Mouse (Mus musculus) heart, embryonic 14.5 days (tissue): ENCODE measurements around the gene Gmds. TPM values are rescaled to one million over a fixed set of nuclear protein-coding genes. Genes with fewer than 3 reads are reported as not detected.

ENCODE experiments used
- ATAC-seq: fragments of 200-750 bp; cut with Nextera tagmentation; 2 replicates; pipeline ENCODE4 v1.8.0; 2017; ENCODE audit warnings: low read depth, moderate TSS enrichment; ENCODE audit not compliant: insufficient number of reproducible peaks, insufficient read depth, low FRiP score
- H3K27ac ChIP-seq, 2 experiments: fragments of 200-500 bp in 1 of 2; fragments of 300-500 bp in 1 of 2; sonication (generic) in 1 of 2; replicated peaks in 1 of 2; 2 replicates each; pipeline ENCODE4 v1.5.1; 2012 to 2014; ENCODE audit warnings: low read depth in 2 of 2, low read length in 2 of 2, control low read depth in 1 of 2, mild to moderate bottlenecking in 1 of 2, mixed read lengths in 1 of 2; ENCODE audit not compliant: control insufficient read depth in 1 of 2, insufficient read depth in 1 of 2
- H3K27me3 ChIP-seq: fragments of 300-500 bp; sonication (generic); 2 replicates; pipeline ENCODE4 v1.6.1; 2014; ENCODE audit warnings: mild to moderate bottlenecking, low read length, control low read depth; ENCODE audit not compliant: control insufficient read depth, insufficient read depth
- H3K36me3 ChIP-seq: fragments of 300-500 bp; sonication (generic); 2 replicates; pipeline ENCODE4 v1.6.1; 2014; ENCODE audit warnings: mild to moderate bottlenecking, control low read depth, low read length, mixed read lengths; ENCODE audit not compliant: control insufficient read depth, insufficient read depth
- H3K4me1 ChIP-seq, 2 experiments: fragments of 200-500 bp in 1 of 2; fragments of 300-500 bp in 1 of 2; sonication (generic) in 1 of 2; 2 replicates each; pipeline ENCODE4 v1.6.1; 2012 to 2014; ENCODE audit warnings: low read length in 2 of 2, control low read depth in 1 of 2, mixed read lengths in 1 of 2; ENCODE audit not compliant: control insufficient read depth in 2 of 2, insufficient read depth in 2 of 2
- H3K4me2 ChIP-seq: fragments of 300-500 bp; sonication (generic); 2 replicates; pipeline ENCODE4 v1.6.1; 2014; ENCODE audit warnings: mild to moderate bottlenecking, low read length
- H3K4me3 ChIP-seq, 2 experiments: fragments of 200-500 bp in 1 of 2; fragments of 300-500 bp in 1 of 2; sonication (generic) in 1 of 2; 2 replicates each; pipeline ENCODE4 v1.5.1; 2012 to 2014; ENCODE audit warnings: low read length in 2 of 2, mild to moderate bottlenecking in 2 of 2, control low read depth in 1 of 2, low read depth in 1 of 2, moderate library complexity in 1 of 2; ENCODE audit not compliant: control insufficient read depth in 1 of 2, insufficient read depth in 1 of 2
- H3K9ac ChIP-seq: fragments of 300-500 bp; sonication (generic); 2 replicates; pipeline ENCODE4 v1.6.1; 2014; ENCODE audit warnings: mild to moderate bottlenecking, low read length
- H3K9me3 ChIP-seq: fragments of 300-500 bp; sonication (generic); 2 replicates; pipeline ENCODE4 v1.6.1; 2016; ENCODE audit warnings: low read length, control low read depth; ENCODE audit not compliant: control insufficient read depth
- WGBS: fragments of 180-500 bp; shearing (Covaris S2); extraction: QIAGEN DNeasy Blood & Tissue Kit; methylation state at CpG from one replicate; pipeline ENCODE4 v1.1.7; 2014; 5-methylcytosine and 5-hydroxymethylcytosine counted together
- polyA plus RNA-seq: library from polyadenylated mRNA; unstranded; fragments of >200 nt; fragmentation: Nextera tagmentation; extraction: Ambion mirVana; gene quantifications from 2 replicates; pipeline ENCODE4 v1.2.1, GENCODE M21; 2014

The Gmds gene
- polyA plus RNA-seq, 1 experiment from 2014 or later = 28.7 TPM

GRCm38 (mm10) chr13:32227874-32228562, 110.5 kb downstream of the Gmds start:
- H3K27ac ChIP-seq = no peak overlapping the region
- 68% methylated on average over 6 of the region's 6 CpGs for WGBS

GRCm38 (mm10) chr13:32217647-32218046, 120.9 kb downstream of the Gmds start:
- no peaks in the 10 kb centered on the region for H3K36me3 ChIP-seq
- no peaks in the 10 kb centered on the region for H3K27me3 ChIP-seq
- ATAC-seq = no peak
- no peak overlapping the region for H3K4me3 ChIP-seq
- H3K9ac ChIP-seq = no peak overlapping the region
- no peak overlapping the region for H3K27ac ChIP-seq
- WGBS = 62% methylated on average over 2 of the region's 2 CpGs
- peaks cover 0 to 5% of the 10 kb centered on the region in 2 experiments; a peak in 2 of 4 replicates for H3K4me1 ChIP-seq
- H3K9me3 ChIP-seq = no peaks in the 10 kb centered on the region
- H3K4me2 ChIP-seq = no peak overlapping the region

More at GRCm38 (mm10) chr13:32227874-32228562, 110.5 kb downstream of the Gmds start:
- Histone ChIP-seq H3K4me1 (peaks cover 0 to 2% of the 10 kb centered on the region in 2 experiments; a peak in 2 of 4 replicates), H3K9ac (no peak overlapping the region), H3K4me2 (no peak overlapping the region), H3K4me3 (no peak overlapping the region), H3K27me3 (no peaks in the 10 kb centered on the region), H3K9me3 (no peaks in the 10 kb centered on the region), H3K36me3 (no peaks in the 10 kb centered on the region)
- ATAC-seq = no peak

- peaks cover 0 to 5% of the 10 kb centered on the region in 2 experiments; a peak in 2 of 4 replicates for H3K4me1 ChIP-seq
- peak overlapping the region in 1 of 2 experiments; percentile 37; a peak in 1 of 4 replicates for H3K27ac ChIP-seq
- no peak overlapping the region for H3K9ac ChIP-seq
- H3K4me3 ChIP-seq = no peak overlapping the region
- peak overlapping the region; percentile 13; the same call in 1 of the 2 replicates for H3K4me2 ChIP-seq
- H3K9me3 ChIP-seq = no peaks in the 10 kb centered on the region
- H3K36me3 ChIP-seq = no peaks in the 10 kb centered on the region
- WGBS = 43% methylated on average over 9 of the region's 9 CpGs
- no peak for ATAC-seq
- H3K27me3 ChIP-seq = no peaks in the 10 kb centered on the region
Measured at GRCm38 (mm10) chr13:32213702-32214452, 124.7 kb downstream of the Gmds start.

- H3K27ac ChIP-seq = no peak overlapping the region
- 82% methylated on average over 2 of the region's 2 CpGs for WGBS
- ATAC-seq = no peak
- no peaks in the 10 kb centered on the region for H3K27me3 ChIP-seq
- H3K4me2 ChIP-seq = no peak overlapping the region
- H3K36me3 ChIP-seq = no peaks in the 10 kb centered on the region
- no peaks in the 10 kb centered on the region for H3K9me3 ChIP-seq
- H3K9ac ChIP-seq = no peak overlapping the region
- no peaks in the 10 kb centered on the region for H3K4me1 ChIP-seq
- no peak overlapping the region for H3K4me3 ChIP-seq
Measured at GRCm38 (mm10) chr13:32212125-32212524, 126.4 kb downstream of the Gmds start.

- ATAC-seq = no peak
- H3K27ac ChIP-seq = no peak overlapping the region
- no peaks in the 10 kb centered on the region for H3K36me3 ChIP-seq
- no peak overlapping the region for H3K4me3 ChIP-seq
- H3K9me3 ChIP-seq = no peaks in the 10 kb centered on the region
- no peak overlapping the region for H3K4me2 ChIP-seq
- H3K27me3 ChIP-seq = no peaks in the 10 kb centered on the region
- 73% methylated on average over 5 of the region's 5 CpGs for WGBS
- H3K9ac ChIP-seq = no peak overlapping the region
- no peaks in the 10 kb centered on the region for H3K4me1 ChIP-seq
Measured at GRCm38 (mm10) chr13:32207172-32207908, 131.2 kb downstream of the Gmds start.

- WGBS = 3% methylated on average over 3 of the region's 3 CpGs
- H3K27ac ChIP-seq = peak overlapping the region; percentile 8 to 46; a peak in 2 of 4 replicates
Measured at GRCm38 (mm10) chr13:32179906-32180305, 158.6 kb downstream of the Gmds start.

GRCm38 (mm10) chr13:32178682-32179081, 159.9 kb downstream of the Gmds start:
- Histone ChIP-seq H3K36me3 (no peaks in the 10 kb centered on the region), H3K27ac (no peak overlapping the region), H3K9ac (no peak overlapping the region), H3K9me3 (0 out of 2 replicates have a peak, but pooled peaks cover 4% of the 10 kb centered on the region), H3K27me3 (no peaks in the 10 kb centered on the region), H3K4me2 (no peak overlapping the region), H3K4me3 (no peak overlapping the region), H3K4me1 (peaks cover 0 to 8% of the 10 kb centered on the region in 2 experiments; a peak in 3 of 4 replicates)
- WGBS = 97% methylated on average over 1 of the region's 1 CpGs
- ATAC-seq = no peak

More at GRCm38 (mm10) chr13:32179906-32180305, 158.6 kb downstream of the Gmds start:
- Histone ChIP-seq H3K27me3 (no peaks in the 10 kb centered on the region), H3K4me3 (no peak overlapping the region), H3K9ac (no peak overlapping the region), H3K4me2 (no peak overlapping the region), H3K9me3 (0 out of 2 replicates have a peak, but pooled peaks cover 4% of the 10 kb centered on the region), H3K4me1 (peaks cover 0 to 8% of the 10 kb centered on the region in 2 experiments; a peak in 3 of 4 replicates), H3K36me3 (no peaks in the 10 kb centered on the region)
- ATAC-seq = peak; percentile 82
